Mouse (Mus musculus): ENCODE data around the gene Brdt. TPM values are rescaled to one million over a fixed set of nuclear protein-coding genes. Genes with fewer than 3 reads are reported as not detected.
A peak's percentile ranks its signal among the peaks of the same experiment; 100 is the strongest.

The Brdt gene
- total RNA-seq (2021), result under 1 TPM; 0.15 to 0.49 TPM
- long read RNA-seq, experiment 1, result 0 reads
- long read RNA-seq, experiment 2, result 0 reads

DNA sequence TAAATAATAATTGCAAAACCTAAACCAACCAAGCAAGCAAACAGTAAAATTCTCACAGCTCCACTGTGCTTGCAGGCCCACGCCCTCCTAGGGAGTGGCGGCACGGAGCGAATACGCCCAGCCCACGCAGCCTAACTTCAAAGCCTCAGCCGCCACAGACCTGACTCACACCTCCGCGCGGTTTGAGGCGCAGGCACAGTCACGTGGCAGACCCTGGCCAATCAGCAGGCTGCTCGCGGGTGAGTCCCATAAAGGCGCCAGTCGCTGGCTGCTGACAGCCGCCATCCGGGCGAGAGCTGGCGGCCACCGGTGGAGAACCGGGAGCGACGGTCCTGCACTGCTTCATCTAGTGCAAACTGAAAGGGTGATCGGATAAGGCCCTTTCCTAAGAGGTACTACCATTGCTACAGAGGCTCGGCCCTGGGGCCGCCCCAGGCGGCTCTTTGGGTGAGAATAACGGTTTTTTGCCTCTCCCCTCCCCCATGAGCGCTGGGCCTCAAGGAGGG is at the start of gene Brdt:
Gene Brdt, plus strand, starts transcription at position 244 of the 506 bp plus-strand sequence.
- no peak for DNase-seq

DNA sequence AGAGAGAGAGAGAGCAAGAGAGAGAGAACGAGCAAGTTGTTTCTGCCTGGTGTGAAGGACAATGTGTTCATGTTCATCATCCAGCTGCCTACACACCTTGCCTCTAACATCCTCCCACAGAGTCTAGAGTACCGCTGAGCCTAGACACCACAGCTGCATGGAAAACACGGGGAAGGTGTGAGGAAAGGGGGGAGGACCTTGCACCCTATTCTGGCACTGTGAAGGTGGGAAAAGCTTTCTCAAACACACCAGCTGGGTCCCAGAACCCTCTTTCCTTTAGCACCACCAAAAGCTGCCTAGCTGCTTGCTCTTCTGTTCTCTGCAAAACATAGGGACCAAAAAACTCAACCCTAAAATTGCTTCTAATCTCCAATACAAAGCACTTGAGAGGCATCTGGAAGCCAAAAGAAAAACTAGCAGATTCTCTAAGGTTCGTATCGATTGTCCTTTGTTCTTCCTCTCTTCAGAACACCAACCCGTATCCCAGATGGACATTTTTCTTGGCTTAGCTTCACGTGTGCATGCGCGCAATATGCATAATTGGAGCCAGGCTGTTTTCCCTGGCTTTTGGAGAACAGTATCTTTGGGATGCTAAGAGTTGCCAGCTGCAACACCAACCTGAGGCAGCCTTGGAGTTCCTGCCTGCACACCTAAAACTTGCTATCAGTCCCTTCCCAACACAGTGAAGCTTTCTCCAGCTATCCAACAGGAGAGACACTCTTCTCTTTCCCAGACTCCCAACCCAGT is 48.2 kb upstream of the Brdt start:
- peak in 1 of 2 experiments; percentile 19 for DNase-seq

DNA sequence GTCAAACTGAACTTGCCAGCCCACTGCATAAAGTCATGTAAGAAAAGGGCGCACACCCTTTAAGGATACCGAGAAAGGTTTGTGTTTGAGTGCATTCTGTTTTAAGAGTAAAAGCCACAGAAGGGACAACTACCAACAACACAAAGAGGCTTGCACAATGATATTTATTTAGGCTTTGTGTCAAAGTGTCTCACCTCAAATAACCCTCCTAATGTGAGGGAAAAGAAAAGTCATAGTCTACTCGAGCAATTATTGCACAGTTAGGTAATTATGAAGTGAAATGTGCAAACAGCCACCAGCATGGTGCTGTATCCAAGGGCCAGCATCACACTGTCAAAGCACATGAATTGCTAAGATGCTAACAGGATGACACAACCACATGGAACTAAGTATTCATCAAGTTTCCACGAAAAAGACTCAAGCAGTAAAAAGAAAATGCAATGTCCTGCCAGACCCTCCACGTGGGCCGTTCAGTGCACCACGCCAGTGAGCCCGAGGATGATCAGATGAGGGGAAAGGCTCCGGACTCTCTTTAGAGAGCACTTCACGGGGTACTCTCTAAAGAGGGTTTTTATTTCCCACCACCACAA is 46.9 kb upstream of the Brdt start:
- peak; percentile 37 to 48 for DNase-seq

DNA sequence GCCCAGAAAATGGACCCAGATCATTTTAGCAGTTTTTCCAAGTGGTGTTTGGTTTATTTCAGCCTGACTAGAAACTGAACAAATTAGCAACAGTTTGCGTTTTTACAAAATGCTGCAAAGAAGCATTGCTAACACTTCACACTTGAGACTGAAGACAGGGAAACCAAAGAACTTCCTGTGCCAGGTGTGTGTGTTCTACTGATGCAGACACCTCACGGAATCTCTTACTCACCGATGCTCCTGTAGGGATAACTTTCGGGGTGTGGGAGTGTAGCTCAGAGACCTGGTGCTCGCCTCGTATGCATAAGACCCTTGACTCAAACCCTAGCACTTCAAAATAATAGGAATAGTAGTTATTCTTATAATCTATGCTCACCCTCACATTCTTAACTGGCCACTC is 45.4 kb upstream of the Brdt start:
- no peak for DNase-seq

DNA sequence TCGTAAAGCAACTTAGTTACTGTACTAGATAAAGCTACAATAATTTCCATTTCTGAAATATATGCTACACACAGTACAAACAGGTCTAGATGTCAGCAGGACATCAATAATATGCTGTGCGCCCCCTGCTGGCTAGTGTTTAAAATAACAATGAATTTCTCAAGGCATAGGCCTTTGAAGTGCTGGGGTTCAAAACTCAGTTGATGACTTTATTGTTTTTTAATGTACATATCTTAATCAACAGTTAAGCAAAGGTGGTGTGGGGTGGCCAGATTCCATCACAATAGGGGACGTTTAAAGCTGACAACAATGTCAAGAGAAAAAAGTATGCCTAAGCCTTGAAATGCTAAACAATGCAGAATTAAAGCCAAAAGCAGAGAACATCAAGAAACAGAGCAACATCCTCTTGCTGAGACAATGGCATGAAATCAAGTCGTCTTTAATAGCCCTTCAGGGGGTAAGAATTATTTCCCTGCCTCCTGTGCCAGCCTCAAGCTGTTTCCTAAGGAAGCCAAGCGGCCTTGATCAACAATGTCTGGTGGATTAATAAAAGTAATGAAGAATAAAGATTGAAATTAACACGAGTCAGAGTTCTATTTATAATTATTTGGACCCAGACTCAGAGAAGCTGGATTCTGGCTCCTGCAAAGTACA is 43.6 kb upstream of the Brdt start:
- peak; percentile 71 to 92 for DNase-seq

DNA sequence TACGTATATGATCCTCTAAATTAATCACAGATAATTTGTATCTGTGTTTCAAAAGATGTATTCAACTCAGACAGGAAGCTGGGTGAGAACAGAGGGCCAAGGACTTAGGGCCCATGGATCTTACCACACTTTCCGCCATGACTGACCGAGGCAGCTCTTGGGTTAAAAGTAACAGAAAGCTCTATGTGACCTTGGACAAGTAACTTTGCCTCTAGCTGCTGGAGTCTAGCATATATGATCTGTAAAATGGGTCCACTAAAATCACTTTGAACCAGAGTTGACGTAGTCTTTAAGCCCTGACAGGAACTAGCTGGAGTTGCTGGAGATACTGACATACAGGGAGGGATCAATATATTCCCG is 43.1 kb upstream of the Brdt start:
- DNase-seq, result peak in 1 of 2 experiments; percentile 41

DNA sequence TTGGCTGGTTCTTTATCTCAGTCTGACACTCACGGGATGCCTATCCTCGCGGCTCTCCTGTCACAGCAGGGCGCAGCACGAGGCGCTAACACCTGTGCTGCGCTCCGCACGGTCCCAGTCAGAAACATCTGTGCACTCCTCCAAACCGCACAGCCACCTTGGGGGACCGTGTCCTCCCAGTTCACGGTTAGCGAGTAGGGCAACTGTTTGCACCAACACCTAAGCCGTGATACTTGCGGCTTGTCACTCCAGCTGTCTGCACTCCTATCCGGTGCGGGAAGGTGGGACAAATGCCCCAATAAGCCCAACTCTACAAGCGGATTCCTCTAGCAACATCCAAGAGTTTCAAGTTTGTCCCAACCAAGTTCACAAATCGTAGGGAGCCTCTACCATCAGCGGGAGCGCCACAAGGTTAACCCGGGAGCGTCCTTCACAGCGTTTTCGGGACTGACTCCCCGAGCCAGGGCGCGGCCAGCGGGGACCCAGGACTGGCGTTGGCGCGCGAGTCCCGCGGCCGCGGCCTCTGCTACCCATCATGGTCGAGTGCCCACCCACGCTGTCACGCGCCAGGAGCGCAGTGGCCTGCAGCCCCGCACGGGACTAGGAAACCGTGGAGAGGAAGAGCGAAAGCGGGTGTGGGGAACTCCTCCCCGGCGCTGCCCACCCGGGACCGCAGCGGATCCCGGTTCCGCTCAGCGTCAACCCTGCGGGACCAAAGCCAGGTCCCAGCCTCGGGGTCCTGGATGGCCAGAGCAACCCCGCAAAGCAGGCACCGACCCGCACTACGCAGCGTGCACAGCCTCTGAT is 42.3 kb upstream of the Brdt start:
- peak; percentile 66 to 79 for DNase-seq

DNA sequence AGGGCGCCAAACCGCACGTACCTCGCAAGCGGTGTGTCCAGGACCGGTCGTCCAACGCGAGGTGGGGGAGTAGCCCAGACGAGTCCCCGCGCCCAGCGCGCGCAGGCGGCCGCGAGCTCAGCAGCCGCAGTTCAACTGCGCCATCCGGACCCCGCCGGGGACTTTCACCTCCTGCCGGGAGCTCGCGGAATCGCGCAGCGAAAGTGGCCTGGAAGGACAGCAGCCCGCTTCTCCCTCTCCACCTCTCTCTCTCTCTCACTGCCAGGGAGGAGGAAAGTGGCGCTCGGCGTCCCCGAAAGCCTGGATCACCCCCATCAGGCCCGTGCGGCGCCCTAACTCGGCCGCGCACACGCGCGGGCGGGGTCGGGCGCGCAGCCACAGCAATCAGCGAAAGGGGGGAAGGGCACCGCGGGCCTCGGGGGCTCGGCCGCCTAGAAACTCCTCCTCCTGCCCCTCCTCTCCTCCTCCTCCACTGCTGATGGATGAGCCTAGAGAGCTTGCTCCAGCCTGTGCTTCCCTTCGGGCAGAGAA is 41.7 kb upstream of the Brdt start, which contains the start of gene Tgfbr3:
Gene Tgfbr3, minus strand, starts transcription at position 396 of the 531 bp plus-strand sequence.
- DNase-seq, result peak; percentile 92 to 93

DNA sequence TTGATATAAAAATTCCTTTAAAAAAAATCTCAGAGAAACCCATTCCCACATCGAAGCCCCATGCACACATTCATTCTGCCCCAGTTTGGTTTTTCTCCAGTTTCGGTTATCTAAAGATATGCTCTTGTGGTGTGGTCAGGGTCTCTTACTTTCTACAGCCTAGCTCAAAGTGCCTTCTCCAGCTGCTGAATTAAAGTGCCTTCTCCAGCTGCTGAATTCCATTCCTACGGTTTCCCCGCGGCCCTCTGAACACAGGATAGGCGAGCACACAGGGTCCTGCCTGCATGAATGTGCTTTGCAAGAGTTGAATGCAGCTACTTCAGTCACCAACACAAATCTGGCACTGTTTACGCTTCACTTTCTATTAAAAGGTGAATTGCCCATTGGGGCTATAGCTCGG is 41.0 kb upstream of the Brdt start:
- peak in 1 of 2 experiments; percentile 23 for DNase-seq

DNA sequence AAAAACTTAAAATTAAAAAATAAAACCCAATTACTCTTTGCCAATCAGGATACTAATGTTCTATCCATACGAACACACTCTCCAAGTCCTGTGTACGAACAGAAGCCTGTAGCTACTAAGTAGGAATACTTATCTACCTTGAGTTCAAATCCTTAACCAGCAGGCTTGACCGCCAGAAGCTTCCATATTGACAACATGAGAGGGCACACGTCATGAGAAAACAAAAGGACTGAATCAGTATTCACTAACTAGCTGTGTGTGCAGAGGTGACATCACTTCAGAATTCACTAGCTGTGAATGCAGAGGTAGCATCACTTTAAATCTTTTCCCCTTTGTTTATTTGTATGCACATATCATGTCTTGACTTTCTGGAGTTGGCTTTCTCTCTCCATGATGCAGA is 36.9 kb upstream of the Brdt start:
- no peak for DNase-seq

DNA sequence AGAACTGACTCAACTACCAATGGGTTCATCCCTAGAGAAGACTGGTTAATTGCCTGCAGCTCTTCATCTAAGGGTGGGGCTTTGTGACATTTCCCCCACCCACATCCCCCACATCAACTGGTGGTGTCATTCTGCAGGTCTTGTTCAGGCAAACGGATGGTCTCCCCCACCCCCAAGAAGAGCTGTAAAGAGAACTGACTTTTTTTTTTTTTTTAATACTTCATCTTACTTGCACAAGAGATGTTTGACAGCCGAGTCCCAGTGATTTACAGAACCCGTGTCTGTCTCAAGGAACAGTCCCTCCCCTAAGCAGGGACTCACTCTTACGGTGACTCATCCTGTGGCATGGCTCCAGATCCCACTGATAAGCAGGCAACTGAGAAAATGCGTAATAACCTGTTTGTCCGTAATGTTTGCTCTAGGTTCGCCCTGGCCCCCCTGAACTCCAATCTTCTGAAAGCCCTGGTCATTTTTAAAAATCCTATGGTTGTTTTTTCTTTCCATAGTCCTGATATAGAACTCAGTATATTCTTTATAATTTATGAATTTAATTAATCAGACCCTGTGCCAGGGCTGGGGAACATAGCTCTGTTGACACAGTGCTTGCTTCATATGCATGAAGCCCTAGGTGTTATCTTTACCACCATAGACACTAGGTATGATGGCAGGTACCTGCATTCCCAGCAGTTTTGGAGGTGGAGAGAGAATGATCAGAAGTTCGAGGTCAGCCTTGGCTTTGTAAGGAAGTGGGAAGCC is 35.7 kb upstream of the Brdt start:
- peak; percentile 26 to 38 for DNase-seq

DNA sequence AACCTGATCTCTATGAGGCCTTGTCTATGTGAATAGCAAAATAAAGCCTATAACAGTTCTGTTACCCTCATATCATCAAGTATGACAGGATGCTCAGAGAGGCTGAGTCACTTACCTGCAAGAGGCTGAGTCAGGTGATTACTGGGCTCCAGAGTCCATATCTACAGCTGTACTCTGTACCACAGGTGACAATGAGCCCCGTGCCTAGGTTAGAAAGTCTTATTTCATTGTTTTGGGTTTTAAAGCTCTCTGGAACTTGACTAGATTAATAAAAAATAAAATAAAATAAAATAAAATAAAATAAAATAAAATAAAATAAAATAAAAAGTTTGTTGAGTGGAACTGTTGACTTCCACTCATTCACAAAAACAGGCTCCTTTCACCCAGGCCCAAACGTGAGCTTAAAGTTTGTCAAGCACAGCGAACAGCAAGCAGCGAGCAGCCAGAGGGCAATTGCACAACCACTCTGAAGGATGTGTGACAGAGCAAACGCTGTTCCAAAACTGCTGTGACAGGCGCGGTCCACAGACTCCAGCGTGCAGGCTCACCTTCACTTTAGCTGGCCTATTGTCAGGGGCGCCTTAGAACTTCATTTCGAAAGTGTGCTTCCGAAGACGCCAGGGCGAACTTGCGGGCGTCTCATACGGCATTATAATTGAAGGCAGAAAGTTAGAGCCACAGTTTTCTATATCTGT is 35.0 kb upstream of the Brdt start:
- no peak for DNase-seq

DNA sequence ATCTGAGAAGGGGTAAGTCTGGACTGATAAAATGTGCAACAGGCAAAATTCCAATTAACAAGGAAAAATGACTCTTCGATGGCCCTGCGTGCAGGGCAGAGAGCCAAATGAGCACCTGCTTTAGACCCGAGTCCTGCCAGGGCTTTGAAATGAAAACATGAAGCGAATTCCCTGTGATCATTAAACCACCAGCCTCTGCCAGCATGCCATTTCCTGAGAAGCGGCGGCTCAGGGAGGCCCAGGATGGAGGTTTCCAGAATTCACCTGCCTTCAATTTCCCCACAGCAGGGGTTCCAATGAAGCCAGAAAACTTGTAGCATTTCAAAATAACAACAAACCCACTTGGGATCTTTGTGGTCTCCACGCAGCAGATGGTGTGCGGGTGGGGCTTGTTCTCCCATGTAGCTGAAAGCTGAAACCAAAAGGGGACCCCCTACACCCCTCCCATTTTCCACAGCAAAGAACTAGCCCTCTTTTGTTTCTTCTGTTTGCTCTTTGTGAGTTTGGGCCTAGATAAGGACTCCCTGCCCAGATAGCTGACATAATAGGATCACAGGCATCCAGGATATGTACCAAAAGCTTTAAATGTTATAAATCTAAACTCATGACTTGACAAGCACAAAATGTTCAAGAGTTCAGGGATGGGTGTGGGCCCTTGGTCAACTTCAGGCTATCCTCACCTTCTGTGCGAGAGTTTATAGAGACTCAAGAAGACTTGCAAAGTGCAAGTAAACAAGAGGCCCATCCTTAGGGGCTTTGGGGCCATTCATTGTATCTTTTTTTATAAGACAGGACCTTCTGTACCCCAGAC is 34.2 kb upstream of the Brdt start:
- DNase-seq, result no peak

DNA sequence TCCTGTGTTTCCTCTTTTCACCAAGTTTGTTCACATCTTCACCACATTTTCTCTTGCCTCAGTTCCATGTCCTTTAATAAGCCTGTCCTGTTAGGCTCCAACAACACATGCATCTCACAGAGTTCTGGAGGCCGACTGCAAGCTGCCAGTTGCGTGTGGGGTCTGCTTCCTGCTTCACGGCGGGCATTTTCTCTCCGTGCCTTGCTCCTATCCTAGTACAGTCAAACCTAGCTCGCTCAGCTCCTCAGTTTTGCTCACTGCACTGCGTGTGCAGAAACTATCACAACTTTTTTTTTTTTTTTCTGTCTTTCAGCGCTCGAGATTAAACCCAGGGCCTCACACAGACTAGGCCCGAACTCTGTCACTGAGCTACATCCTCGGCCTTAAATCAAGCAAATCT is 32.1 kb upstream of the Brdt start:
- DNase-seq, result no peak

DNA sequence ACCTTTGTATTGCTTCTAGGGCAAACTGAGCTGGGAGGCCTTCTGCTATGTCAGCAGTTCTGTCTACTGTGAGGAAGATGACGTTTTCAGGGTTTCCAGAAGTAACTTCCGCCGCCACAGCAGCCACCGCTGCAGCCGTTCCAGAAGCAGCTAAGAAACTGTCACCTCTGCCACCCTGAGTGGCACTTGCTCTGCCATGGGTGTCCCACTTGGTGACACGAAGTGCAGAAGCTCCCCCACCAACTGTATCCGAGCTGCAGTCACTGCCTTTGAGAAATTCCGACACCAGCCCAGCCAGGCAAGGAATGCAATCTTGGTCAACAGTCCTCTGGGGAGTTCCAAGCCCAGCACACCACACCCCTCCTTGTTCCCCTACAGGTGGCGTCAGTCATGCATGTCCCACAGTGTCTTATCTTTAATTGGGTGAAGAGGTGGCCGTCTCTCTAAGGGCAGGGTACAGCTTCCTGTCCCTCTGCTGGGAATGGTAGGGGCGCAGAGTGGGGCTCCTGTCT is 27.6 kb upstream of the Brdt start:
- DNase-seq, result peak in 1 of 2 experiments; percentile 13

DNA sequence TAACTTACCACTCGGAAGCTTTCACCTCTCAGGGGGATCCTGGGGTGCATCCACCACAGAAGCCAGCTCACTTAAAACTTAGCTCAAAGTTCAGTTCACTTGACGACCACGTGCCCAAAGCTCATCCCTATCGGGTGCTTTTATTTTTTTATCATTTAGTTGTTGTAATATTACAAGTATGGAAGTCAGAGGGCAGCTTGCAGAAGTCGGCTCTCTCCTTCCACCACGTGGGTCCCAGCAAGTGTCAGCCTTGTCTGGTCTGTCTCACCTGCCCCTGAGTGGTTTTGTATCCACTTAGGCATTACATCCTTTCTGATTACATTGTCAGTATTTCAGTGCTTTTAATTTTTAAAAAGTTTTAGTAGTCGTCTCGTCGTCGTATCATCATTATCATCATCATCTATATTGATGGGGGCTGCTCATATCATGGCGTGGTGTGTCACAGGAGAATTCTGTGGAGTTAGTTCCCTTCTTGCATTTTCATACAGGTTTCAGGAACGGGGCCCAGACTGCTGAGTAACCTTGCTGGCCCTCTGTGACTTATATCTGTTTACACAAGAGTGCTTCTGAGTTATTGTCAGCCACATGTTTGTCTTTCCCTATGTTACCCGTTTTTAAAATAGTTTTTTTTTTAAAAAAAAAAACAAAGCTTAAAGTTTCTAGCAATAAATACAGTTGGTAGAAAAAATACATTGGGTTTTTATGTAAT is 26.7 kb upstream of the Brdt start:
- DNase-seq, result no peak

DNA sequence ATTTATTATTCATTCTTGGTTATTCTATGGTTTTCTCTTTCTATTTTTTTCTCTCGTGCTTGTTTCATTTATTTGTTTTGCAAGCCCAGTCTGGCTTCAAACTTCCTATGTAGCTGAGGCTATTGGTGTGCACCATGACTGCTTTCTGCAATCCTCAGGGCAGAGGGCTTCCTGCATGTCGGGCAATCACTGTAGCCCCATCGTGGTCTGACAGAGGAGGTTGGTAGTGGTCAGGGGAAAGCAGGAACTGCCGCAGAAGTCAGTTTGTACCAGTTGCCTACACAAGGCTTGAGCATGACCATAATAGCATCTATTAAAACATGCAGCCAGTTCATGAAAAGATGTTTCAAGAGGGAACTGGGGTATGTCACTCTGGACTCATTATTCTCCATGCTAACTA is 23.5 kb upstream of the Brdt start:
- DNase-seq, result no peak

DNA sequence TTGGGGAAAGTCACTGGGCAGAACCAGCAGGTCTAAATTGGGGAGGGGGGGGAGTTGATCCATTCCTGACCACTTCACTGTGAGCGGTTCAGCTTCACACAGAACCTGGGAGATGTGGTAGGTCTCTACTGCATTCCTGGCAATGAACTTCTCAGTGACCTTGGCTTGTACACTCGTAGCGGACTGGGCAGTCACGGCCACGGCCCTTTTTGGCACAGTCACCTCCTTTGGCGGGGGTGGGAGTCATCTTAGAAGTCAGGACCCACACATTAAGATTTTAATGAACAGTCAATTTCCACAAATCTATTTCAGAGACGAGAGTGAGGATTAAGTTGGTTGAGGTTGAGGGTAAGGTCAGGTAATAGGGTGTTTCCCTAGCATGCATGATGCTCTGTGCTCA is 13.8 kb upstream of the Brdt start:
- DNase-seq, result no peak

DNA sequence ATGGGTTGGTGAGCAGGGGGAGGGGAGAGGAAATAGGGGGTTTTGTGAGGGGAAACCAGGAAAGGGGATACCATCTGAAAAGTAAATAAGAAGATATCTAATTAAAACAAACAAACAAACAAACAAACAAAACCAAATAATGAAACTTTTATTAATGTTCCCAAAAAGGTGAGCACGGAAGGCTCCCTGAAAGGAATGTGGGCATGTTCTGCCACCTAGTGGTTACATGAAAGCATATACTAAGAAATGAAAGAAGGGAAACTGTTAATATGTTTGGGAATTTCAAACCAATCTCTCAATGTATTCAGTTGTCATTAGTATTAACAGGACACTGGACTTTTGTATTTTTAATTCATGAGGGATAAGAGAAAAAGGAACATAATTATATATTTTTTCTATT is 10.3 kb upstream of the Brdt start:
- DNase-seq, result peak; percentile 18 to 61

Measured in heart, adult 18-20 months (tissue).